Mouse (Mus musculus) telencephalon, adult 2 months (tissue): ENCODE results near the gene Pikfyve.
"Not testable (repeated sequence)": the region's sequence is repeated elsewhere in the genome, so short reads cannot be mapped to it uniquely, and the experiment has no call there.

Source experiments
- DNase-seq: peaks from one replicate; pipeline ENCODE4 v3.0.0-alpha.2; 2011; ENCODE audit warnings: low read depth, low spot score

Pikfyve gene

DNA sequence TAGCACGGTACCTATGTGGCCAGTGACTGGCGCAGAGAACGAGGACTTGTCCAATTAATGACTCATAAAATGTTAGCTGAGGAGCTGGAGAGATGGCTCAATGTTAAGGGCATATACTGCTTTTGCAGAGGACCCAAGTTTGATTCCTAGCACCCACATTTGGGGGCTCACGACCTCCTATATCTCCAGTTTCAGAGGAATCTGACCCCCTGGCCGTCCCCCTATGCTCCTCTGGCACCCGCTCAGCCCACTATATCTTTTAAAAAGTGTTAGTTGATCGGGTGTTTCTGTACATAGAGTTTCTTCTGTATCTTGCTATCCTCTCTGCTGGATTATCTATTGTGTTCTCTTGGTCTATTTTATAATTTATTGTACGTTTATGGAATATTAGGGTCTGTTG lies 1.5 kb upstream of the Pikfyve start:
- no peak for DNase-seq

- DNase-seq: no peak
These were observed 818 bp upstream of the Pikfyve start for GRCm38 (mm10) chr1:65185524-65186205.

DNA sequence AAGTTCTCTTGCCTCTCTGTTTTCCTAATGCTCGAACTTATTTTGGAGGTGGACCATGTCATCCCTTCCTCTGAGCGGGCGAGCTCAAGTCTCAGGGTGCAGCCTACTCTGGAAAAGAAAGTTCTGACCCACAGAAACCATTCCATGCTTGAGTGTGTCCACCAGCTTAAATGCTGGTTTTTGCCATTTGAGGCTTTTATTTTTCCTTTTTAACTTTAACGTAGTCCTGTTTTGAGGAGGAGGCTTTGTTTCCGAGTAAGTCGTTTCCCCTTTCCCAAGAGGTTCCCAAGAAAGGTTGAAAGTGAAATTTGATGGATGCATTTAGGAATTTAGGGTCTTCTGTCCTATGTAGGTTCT lies 569 bp downstream of the Pikfyve start:
- DNase-seq: no peak

DNA sequence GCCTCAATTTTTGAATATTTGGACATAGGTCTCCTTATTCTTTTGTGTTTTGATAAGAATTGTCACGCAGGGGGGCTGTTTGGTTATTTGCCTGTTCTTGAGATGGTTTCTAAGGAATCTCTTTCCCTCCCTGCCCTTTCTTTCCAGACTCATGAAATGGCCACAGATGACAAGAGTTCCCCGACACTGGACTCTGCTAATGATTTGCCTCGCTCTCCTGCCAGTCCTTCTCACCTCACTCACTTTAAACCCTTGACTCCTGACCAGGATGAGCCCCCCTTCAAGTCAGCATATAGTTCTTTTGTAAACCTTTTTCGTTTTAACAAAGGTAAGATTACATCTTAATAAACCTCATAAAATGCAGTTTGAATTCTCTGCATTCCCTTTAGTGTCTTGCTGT lies 3.7 kb downstream of the Pikfyve start:
- no peak for DNase-seq

DNA sequence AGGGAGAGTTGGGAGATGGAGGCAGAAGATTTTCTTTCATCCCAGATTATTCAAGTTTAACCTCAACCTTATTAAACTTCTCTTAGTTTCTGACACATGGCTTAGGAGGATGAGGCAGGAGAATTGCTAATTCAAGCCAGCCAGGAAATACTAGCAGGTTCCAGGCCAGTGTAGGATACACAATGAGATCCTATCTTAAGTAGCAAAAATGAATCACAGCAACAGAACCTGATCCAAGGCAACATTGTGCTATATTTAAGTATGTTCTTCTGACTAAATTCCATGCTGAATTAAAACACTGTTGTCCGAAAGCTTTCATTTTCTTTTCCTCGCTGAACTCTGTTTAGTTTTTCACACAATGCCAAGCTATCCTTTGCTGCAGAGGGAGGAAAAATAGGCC lies 6.7 kb downstream of the Pikfyve start:
- no peak for DNase-seq

- DNase-seq: no peak
These were observed 11.9 kb downstream of the Pikfyve start for GRCm38 (mm10) chr1:65198425-65198824.

GRCm38 (mm10) chr1:65198861-65199260 lies 12.4 kb downstream of the Pikfyve start:
- DNase-seq: no peak

DNA sequence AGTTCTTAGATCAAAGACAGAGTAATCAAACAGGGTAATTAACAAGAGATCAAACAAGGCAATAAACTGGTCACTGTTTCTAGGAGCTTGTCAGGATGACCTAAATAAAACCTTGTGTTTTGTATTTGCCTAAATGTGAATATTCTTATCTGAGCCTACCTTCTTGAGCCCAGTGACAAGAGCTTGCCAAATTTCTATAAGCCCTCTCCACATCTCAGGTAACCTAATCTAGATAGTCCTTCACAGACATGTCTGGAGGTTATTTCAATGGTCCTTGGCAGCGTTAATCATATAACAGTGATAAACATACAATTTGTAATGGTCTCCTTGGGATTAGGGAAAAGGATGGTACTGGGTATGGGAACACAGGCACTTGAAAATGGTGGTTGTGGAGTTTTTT lies 17.8 kb downstream of the Pikfyve start:
- no peak for DNase-seq

- no peak for DNase-seq
These were observed 26.7 kb downstream of the Pikfyve start for GRCm38 (mm10) chr1:65213214-65213613.

- DNase-seq: no peak
These were observed 31.1 kb downstream of the Pikfyve start for GRCm38 (mm10) chr1:65217567-65217966.

GRCm38 (mm10) chr1:65217972-65218371 lies 31.5 kb downstream of the Pikfyve start:
- DNase-seq: no peak

DNA sequence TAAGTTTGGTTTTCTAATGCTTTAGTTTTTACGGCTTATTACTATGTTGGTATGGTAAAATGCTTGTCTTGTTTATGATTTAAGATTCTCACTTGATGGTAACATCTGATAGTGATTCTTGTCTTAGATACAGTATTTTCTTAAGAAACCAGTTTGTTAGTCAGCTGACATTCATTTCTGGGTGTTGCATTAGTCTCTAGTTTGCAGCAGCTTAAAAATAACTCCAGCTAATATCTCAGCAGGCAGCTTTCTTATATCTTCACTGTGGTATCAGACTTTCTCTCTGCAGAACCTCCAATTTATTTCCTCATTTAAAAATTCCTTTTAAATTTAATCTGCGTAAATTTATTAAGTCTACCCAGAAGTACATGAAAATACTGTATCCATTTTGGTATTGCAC lies 37.2 kb downstream of the Pikfyve start:
- no peak for DNase-seq

- no peak for DNase-seq
These were observed 41.2 kb downstream of the Pikfyve start for GRCm38 (mm10) chr1:65227681-65228080.

DNA sequence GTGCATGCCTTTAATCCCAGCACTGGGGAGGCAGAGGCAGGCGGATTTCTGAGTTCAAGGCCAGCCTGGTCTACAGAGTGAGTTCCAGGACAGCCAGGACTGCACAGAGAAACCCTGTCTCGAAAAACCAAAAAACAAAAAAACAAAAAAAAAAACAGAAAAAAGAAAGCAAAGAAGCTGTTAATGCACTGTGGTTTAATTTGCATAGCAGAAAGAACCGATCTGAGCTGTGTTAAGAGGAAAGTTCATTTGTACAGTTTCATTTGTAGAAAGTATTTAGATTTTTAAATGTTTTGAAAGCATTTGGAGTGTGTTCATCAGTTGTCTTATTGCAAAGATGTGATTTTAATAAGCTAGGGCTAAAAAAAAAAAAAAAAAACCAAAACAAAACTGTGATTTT lies 43.3 kb downstream of the Pikfyve start:
- not testable (repeated sequence) for DNase-seq

- DNase-seq: no peak
These were observed 44.1 kb downstream of the Pikfyve start for GRCm38 (mm10) chr1:65230566-65230965.

DNA sequence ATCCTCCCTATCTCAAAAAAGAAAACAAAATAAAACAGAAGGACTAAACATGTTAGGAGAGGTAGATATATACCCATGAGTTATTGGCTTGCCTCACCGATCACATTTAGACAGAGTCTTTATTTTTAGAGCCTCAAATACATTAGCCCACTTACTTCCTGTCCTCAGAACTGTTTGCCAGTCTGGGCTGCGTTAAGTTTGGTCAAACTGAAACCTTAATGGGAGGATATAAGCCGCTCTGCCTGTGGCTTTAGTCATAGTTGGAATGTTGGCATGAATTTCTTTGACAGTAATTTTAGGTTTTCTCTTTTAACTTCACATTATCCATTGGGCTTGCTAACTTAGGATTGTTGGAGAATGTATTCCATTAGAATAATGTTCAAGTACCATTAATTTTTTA lies 51.2 kb downstream of the Pikfyve start:
- DNase-seq: no peak

DNA sequence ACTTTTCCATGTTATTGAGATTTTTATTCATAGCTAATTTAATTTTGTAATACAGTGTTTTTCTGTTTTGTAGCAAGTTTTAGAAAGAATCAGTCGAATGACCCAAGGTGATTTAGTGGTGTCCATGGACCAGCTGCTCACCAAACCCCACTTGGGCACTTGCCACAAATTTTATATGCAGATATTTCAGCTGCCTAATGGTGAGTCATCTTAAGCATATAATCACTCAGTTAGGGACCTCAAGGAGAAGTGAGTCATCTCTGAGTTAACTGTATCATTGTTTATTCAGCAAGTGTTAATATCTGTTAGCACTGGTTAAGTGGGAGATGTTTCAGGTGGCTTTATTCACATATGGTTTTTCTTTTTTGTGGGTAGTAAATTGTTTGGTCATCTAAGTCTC lies 59.2 kb downstream of the Pikfyve start:
- DNase-seq: no peak

GRCm38 (mm10) chr1:65280461-65280860 lies 94.0 kb downstream of the Pikfyve start:
- peak; percentile 32 for DNase-seq

DNA sequence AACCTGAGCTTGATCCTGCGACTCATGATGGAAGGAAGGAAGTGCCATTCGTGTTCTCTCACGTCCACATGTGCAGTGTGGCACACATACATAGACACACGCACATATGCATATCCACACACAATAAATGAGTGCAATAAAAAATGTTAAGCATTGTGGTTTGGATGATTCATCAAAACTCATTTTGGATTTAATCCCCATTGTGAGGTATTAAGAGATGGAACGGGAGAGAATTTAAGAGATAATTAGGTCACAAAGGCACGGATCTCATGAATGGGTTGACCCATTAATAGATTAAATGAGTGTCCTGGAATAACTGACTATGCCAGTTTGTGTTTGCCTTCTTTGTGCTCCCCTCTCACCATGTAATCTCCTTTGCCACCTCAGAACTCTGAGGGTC lies 95.3 kb downstream of the Pikfyve start, which contains the start of gene Pth2r:
TSS of gene Pth2r (plus strand) at position 301 of the 400 bp plus-strand sequence.
- DNase-seq: no peak

DNA sequence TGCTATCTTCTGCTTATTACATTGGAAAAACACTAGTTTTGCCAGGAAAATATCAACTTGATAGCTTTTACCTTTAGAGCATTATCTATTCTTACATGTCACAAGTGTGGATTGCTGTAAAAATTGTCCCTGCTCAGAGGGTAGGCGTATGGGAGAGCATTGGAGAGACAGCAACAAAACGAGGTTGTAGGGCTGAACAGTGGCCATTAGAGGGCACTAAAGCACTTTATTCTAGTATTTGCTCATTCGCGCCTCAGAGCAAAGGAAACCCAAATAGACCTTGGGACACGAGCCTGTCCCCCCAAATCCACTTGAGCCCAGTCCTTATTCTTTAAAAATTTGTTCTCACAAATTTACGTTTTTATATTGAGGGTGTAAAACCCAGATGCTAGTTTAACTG lies 96.3 kb downstream of the Pikfyve start:
- peak; percentile 49 for DNase-seq

GRCm38 (mm10) chr1:65308476-65308875 lies 122.0 kb downstream of the Pikfyve start:
- DNase-seq: no peak

DNA sequence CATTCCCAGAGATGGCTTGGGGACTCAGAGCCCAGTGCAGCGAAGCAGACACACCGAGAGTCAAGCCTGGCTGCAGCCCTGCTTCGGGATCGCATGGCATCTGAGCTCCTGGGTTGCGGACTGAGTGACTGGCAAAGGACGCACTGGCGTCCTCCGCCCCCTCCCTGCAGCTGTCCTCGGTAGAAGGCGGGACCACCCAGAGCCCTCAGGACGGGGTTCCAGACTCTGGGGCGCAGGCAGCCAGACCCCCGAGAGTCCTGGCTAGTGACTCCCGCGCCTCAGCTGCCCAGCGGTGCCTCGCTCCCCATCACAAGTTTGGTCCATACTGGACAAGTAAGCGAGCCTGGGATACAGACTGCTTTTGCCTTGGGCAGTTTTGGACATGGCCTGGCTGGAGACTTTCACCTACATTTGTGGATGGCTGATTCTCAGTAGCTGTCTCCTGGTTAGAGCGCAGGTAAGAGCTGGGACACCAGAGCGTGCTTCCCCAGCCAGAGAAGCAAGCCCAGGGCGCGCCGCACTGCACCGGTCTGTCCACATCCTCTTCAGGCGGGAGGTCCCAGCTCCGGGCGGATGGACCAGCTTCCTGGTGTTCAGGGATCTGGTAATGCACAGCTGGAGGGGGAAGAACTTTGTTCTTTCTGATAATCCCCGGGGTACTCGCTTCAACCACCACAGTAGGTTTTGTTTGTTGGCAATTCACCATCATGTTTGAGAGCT lies 124.9 kb downstream of the Pikfyve start:
- no peak for DNase-seq

DNA sequence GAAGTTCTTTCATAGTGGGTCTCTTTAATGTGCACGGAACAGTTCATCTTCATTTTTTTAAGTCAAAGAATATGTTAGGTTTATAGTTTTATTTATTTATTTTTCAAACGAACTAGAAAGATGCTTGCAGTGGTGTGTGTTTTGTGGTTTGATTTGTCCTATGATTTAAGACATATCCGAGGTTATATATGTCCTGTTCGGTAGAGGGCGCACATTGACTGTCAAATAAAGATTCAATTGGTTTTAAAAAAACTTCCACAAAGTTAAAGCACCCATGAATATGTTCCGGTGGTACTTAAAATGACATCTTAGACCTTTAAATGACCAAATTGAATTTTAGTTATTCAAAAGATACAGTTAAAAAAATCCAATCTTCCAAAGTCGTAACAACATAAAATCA lies 125.6 kb downstream of the Pikfyve start:
- DNase-seq: peak; percentile 68
